Mouse (Mus musculus): Measurements from ENCODE around the gene Fgfr2. TPM values are rescaled to one million over a fixed set of nuclear protein-coding genes. Genes with fewer than 3 reads are reported as not detected.

The Fgfr2 gene
- total RNA-seq, 2 experiments from 2014 or later, result 27.3 to 32.7 TPM

GRCm38 (mm10) chr7:132900826-132901531 lies 222.2 kb downstream of the Fgfr2 start:
- DNase-seq (ENCODE audit: low spot score in 2 of 2), result no peak
- intact Hi-C loops (cut with DNase I), result no loop called here

- no peak for DNase-seq (ENCODE audit: low spot score in 2 of 2)
- intact Hi-C loops (cut with DNase I), result no loop called here
Measured at GRCm38 (mm10) chr7:132898234-132898633, 224.9 kb downstream of the Fgfr2 start.

- intact Hi-C loops (cut with DNase I), result no loop called here
- DNase-seq (ENCODE audit: low spot score in 2 of 2), result no peak
Measured at GRCm38 (mm10) chr7:132897258-132897657, 225.9 kb downstream of the Fgfr2 start.

- intact Hi-C loops (cut with DNase I), result no loop called here
- no peak for DNase-seq (ENCODE audit: low spot score in 2 of 2)
Measured at GRCm38 (mm10) chr7:132896206-132896815, 226.8 kb downstream of the Fgfr2 start.

DNA sequence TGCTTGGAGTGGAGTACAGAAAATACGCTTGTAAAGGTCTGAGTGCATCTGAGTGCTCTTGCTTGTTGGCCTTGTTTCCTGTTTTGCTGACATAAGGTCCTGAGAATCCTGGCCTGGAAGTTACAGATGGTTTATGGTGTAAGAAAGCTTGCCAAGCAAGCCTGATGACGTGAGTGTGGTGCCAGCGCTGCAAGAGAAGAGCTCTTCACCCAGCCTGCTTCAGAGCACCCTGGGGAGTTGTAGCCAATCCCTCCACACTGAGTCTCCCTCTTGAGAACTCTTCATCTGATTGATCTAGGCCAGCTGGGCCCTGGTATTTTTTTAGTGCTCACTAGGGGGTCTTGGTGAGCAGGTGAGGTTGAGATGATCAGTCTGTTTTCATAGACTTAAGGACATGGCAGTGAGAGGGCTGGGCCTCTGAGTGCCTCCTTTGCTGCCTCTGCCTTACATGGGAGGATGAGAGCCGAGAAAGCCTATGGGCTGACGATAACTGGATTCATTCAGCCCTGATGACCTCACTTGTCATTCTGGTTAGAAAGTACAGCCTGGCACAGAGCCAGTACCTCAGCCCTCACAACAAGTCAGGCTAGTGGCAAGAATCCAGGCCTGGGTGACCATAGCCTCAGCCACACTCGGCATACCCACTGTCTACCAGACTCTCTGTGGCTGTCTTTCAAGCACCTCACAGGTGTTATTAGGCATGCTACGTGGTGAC lies 228.2 kb downstream of the Fgfr2 start:
- intact Hi-C loops (cut with DNase I), result no loop called here
- no peak for DNase-seq (ENCODE audit: low spot score in 2 of 2)

DNA sequence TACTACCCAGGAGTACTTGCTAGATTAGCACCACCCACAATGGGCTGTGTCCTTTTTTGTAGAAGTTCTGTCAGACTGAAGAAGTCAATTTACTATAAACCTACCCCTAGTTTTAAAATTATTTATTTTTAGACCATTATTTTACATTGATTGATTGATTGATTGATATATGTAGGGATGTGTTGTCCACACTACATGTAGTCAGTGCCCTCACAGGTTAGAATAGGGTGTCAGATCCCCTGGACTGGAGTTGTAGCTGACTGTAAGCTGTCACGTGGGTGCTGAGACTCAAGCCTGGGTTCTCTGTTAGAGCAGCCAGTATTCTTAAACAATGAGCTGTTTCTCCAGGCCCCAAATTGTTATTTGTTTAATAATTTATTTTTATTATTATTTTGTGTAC lies 229.8 kb downstream of the Fgfr2 start:
- no peak for DNase-seq (ENCODE audit: low spot score in 2 of 2)
- intact Hi-C loops (cut with DNase I), result no loop called here

- DNase-seq (ENCODE audit: low spot score in 2 of 2), result no peak
- intact Hi-C loops (cut with DNase I), result no loop called here
Measured at GRCm38 (mm10) chr7:132892806-132893205, 230.3 kb downstream of the Fgfr2 start.

DNA sequence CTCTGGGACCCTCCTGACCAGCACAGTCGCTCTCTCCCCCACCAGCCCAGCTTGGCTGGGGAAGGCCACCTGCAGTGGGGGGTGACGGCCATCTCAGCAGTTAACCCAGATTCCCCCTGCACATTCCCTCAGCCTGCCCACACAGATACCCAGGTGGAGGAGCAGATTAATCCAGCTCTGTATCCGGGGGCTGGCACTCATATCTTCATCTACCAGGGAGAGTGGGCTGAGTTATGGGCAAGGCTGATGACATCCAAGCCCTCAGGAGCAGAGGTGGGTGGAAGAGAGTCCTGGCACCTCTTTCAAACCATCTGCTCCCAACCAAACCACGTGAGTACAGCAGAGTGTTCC lies 230.9 kb downstream of the Fgfr2 start:
- intact Hi-C loops (cut with DNase I), result no loop called here
- DNase-seq (ENCODE audit: low spot score in 2 of 2), result no peak

GRCm38 (mm10) chr7:132891561-132892310 lies 231.4 kb downstream of the Fgfr2 start:
- no peak for DNase-seq (ENCODE audit: low spot score in 2 of 2)
- intact Hi-C loops (cut with DNase I), result no loop called here

DNA sequence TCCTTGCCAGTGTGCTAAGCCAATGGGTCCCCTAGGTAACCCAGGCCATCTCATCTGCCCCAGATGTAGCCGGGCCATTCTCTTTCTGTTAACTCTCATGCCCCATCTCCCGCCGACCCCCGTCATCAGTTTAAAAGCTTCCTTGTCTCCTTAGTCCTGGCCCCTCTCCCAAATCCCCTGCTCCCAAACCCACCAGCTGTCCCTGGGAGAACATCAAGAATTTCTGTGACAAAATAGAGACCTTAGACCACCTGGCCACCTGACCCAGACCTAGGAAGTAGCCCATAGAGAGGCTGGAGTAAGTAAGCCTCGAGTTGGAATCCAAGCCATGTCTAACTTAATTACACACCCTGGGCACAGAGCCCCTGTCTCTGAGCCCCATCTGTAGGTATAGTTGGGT lies 232.9 kb downstream of the Fgfr2 start:
- intact Hi-C loops (cut with DNase I), result no loop called here
- no peak for DNase-seq (ENCODE audit: low spot score in 2 of 2)

DNA sequence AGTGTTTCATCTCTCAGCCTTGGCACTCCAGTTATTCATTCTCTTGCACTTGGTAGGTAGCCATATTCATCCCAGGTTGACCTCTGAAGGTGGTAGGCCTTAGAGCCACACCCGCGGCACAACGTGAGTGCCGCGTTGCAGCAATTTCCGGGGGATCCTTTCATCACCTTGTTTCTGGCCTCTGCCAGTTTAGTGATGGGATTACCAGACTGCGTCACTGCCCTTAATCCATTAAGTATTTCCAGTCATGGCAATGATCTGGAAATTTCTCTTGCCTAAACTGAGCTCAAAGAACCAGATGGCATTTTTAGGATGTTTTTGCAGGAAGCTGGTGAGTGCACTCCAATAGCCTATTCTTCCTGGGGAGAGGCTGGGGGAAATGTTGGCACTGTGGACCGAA lies 233.5 kb downstream of the Fgfr2 start:
- intact Hi-C loops (cut with DNase I), result no loop called here
- no peak for DNase-seq (ENCODE audit: low spot score in 2 of 2)

GRCm38 (mm10) chr7:132888518-132889249 lies 234.5 kb downstream of the Fgfr2 start:
- no peak for DNase-seq (ENCODE audit: low spot score in 2 of 2)
- intact Hi-C loops (cut with DNase I), result no loop called here

- intact Hi-C loops (cut with DNase I), result no loop called here
- no peak for DNase-seq (ENCODE audit: low spot score in 2 of 2)
Measured at GRCm38 (mm10) chr7:132888052-132888451, 235.1 kb downstream of the Fgfr2 start.

GRCm38 (mm10) chr7:132887019-132887804 lies 235.9 kb downstream of the Fgfr2 start:
- no peak for DNase-seq (ENCODE audit: low spot score in 2 of 2)
- intact Hi-C loops (cut with DNase I), result no loop called here

GRCm38 (mm10) chr7:132884031-132884430 lies 239.1 kb downstream of the Fgfr2 start:
- intact Hi-C loops (cut with DNase I), result no loop called here
- peak; percentile 31 to 42 for DNase-seq (ENCODE audit: low spot score in 2 of 2)

DNA sequence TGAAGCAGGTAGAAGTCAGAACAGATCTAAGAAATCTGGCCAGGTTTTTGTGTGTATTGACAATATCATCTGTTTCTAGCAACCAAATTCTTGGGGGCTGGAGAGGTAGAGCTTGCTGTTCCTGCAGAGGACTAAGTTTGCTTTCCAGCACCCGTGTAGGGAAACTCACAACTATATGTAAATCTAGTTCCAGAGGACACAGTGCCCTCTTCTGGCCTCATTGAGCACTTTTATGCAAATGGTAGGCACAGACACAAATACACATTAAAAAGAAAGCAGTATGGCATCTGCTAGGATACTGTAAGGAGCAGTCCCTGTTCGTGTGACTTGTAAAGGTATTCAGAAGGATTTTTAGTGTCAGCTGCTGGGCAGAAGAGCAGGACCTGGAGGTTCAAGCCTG lies 240.8 kb downstream of the Fgfr2 start:
- intact Hi-C loops (cut with DNase I), result no loop called here
- DNase-seq (ENCODE audit: low spot score in 2 of 2), result no peak

DNA sequence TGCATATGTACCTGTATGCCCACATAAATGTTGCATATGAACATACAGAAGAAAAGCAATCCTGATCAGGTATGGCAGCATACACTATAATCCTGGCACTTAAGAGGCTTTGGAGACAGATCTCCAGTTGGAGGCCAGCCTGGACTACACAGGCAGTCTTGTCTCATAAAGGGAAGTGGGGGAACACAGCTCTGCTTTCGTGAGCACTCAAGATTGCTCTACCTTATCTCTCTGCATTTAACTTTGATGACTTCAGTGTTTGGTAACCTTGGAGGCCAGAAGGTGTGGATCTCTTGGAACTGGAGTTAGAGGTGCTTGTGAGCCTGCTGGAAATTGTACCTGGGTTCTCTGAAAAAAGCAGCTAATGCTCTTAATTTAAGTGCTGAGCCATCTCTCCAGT lies 242.9 kb downstream of the Fgfr2 start:
- no peak for DNase-seq (ENCODE audit: low spot score in 2 of 2)
- intact Hi-C loops (cut with DNase I), result no loop called here

DNA sequence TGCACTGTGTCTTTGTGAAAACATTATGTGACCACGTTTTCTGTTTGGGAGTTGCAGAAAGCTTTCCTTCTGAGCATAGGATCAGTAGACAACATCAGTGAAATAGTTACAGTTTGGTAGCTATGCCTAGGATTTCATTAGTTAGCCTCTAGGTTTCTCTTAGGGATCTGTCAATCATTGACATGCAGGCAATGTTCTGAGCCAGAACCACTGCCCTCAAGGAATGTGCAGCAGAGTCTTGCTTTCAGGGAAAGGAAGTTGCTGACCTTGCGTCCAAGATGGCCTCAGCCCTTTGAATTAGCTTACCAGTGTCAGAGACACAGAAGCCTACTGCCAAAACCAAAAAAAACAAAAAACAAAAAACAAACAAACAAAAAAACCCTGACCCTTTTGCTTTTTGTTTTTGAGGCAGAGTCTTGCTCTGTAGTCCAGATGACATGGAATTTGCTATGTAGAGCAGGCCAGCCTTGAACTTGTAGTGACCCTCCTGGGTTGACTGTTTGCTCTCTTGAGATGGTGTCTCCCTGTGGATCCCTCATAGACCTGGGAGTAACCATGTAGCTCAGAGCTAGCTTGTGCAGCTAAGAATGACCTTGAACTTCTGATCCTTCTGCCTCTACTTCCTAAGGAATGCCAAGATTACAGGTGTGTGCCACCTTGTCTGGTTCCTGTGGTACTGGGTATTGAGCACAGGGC lies 247.6 kb downstream of the Fgfr2 start:
- intact Hi-C loops (cut with DNase I), result loop anchor here (10.0 kb wide), 1 partner anchor 769 kb away; no protein-coding TSS in a partner anchor
- DNase-seq (ENCODE audit: low spot score in 2 of 2), result no peak
